Mouse (Mus musculus): Measurements from ENCODE around the gene Ttll12. TPM values are rescaled to one million over a fixed set of nuclear protein-coding genes. Genes with fewer than 3 reads are reported as not detected.
A peak's percentile ranks its signal among the peaks of the same experiment; 100 is the strongest.

Gene Ttll12
- total and polyA plus RNA-seq, 3 experiments: 43.9 to 76.5 TPM; not detected in 1

DNA sequence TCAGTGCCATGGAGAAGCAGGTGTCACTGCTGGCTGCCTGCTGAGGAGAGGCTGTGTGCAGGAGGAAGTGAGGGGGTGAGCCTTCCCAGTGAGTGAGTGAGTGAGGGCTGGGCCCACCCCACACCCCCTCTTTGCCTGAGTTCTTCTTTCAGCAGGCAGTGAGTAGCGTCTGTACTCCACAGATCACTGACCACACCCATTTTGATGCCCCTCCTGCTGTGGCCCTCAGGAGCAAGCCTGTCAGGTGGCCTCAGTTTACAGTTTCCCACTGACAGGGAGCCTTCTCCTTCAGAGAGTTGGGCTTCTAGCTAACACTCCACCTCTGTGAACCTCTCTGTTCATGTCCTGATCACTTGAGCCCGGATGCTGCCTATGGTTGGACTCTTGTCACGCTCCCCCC lies 40.3 kb upstream of the Ttll12 start:
- no peaks in the 10 kb centered on the region for H3K36me3 ChIP-seq (ENCODE audit: control insufficient read depth in 1 of 2, insufficient read depth in 2 of 2, low read length in 2 of 2)
- H3K27me3 ChIP-seq (ENCODE audit: control insufficient read depth in 1 of 2, insufficient read depth in 2 of 2, low read length in 2 of 2): no peaks in the 10 kb centered on the region; a peak in 1 of 4 replicates
- H3K27ac ChIP-seq (ENCODE audit: control insufficient read depth, low read depth, low read length): no peak overlapping the region
- H3K4me3 ChIP-seq (ENCODE audit: control insufficient read depth in 1 of 2, insufficient read depth in 1 of 2, low read depth in 2 of 2, low read length in 2 of 2): no peak overlapping the region
- H3K79me2 ChIP-seq (ENCODE audit: control insufficient read depth, insufficient read depth, low read length, poor library complexity): no peaks in the 10 kb centered on the region
- no peaks in the 10 kb centered on the region for H3K4me1 ChIP-seq (ENCODE audit: control insufficient read depth in 1 of 2, insufficient read depth in 2 of 2, low read length in 2 of 2)
- DNase-seq (ENCODE audit: low read depth, low spot score): no peak
- no peak overlapping the region for H3K9ac ChIP-seq (ENCODE audit: control insufficient read depth, low read depth, low read length, poor library complexity, severe bottlenecking)
- TF ChIP-seq MYC (IDR thresholded peaks at IDR 0.05; ENCODE audit: low read depth, low read length) (no peak), MAZ (IDR thresholded peaks at IDR 0.05; ENCODE audit: low read depth, low read length) (no peak), ZMIZ1 (IDR thresholded peaks at IDR 0.05; ENCODE audit: low read depth, low read length) (no peak), TAL1 (IDR thresholded peaks at IDR 0.05; ENCODE audit: low read length) (no peak), TBP (IDR thresholded peaks at IDR 0.05; ENCODE audit: low read depth, low read length) (no peak), CTCF (IDR thresholded peaks at IDR 0.05 in 2 of 3, conservative IDR thresholded peaks at IDR 0.05 in 1 of 3; ENCODE audit: control insufficient read depth in 1 of 3, insufficient read depth in 1 of 3, low read depth in 2 of 3, low read length in 3 of 3, poor library complexity in 1 of 3, severe bottlenecking in 1 of 3) (no peak), MEF2A (IDR thresholded peaks at IDR 0.05; ENCODE audit: extremely low read depth, insufficient replicate concordance, low read depth, low read length, poor library complexity, severe bottlenecking) (no peak), CHD1 (IDR thresholded peaks at IDR 0.05; ENCODE audit: low read depth, low read length) (no peak), ELF1 (IDR thresholded peaks at IDR 0.05; ENCODE audit: low read depth, low read length) (no peak), NELFE (IDR thresholded peaks at IDR 0.05; ENCODE audit: low read depth, low read length) (no peak), ETS1 (IDR thresholded peaks at IDR 0.05; ENCODE audit: low read depth, low read length) (no peak), NRF1 (IDR thresholded peaks at IDR 0.05; ENCODE audit: insufficient read depth, low read depth, low read length, poor library complexity, severe bottlenecking) (no peak), SIN3A (IDR thresholded peaks at IDR 0.05; ENCODE audit: low read length) (no peak), USF1 (IDR thresholded peaks at IDR 0.05; ENCODE audit: low read depth, low read length) (no peak), UBTF (IDR thresholded peaks at IDR 0.05; ENCODE audit: borderline replicate concordance, insufficient read depth, low read depth, low read length) (no peak), USF2 (IDR thresholded peaks at IDR 0.05; ENCODE audit: borderline replicate concordance in 1 of 2, insufficient read depth in 1 of 2, low read depth in 1 of 2, low read length in 2 of 2) (no peak), SMC3 (IDR thresholded peaks at IDR 0.05; ENCODE audit: low read depth, low read length) (no peak), ZKSCAN1 (IDR thresholded peaks at IDR 0.05; ENCODE audit: low read depth, low read length) (no peak), E2F4 (IDR thresholded peaks at IDR 0.05; ENCODE audit: borderline replicate concordance, low read depth, low read length) (no peak), GATA1 (IDR thresholded peaks at IDR 0.05; ENCODE audit: low read depth, low read length) (no peak)
- no peaks in the 10 kb centered on the region for H3K9me3 ChIP-seq (replicated peaks; ENCODE audit: insufficient read depth, low read length)

DNA sequence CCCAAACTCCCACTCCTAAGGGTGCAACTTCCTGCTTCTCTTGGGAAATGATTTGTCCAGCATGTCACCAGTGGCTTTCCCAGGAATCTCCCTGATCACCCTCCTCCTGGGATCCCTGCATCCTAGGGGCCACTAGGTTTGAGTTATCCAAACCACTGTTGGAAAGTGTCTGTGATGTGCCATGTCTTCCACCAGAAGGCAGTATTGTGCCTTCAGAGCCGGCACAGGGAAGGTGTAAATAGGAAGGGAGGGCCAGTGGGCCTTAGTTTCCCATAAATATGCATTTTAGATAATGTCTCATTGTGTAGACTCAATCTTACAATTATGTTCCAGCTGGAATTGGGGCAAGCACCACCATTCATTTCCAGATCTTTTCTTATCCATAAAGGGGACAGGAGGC lies 39.1 kb upstream of the Ttll12 start:
- DNase-seq (ENCODE audit: low read depth, low spot score): no peak

More for the DNA sequence above, 39.1 kb upstream of the Ttll12 start:
- H3K27me3 ChIP-seq (ENCODE audit: control insufficient read depth in 1 of 2, insufficient read depth in 2 of 2, low read length in 2 of 2): no peaks in the 10 kb centered on the region; a peak in 1 of 4 replicates
- H3K79me2 ChIP-seq (ENCODE audit: control insufficient read depth, insufficient read depth, low read length, poor library complexity): no peaks in the 10 kb centered on the region
- H3K4me1 ChIP-seq (ENCODE audit: control insufficient read depth in 1 of 2, insufficient read depth in 2 of 2, low read length in 2 of 2): no peaks in the 10 kb centered on the region
- no peak overlapping the region for H3K4me3 ChIP-seq (ENCODE audit: control insufficient read depth in 1 of 2, insufficient read depth in 1 of 2, low read depth in 2 of 2, low read length in 2 of 2)
- no peaks in the 10 kb centered on the region for H3K9me3 ChIP-seq (replicated peaks; ENCODE audit: insufficient read depth, low read length)
- H3K27ac ChIP-seq (ENCODE audit: control insufficient read depth, low read depth, low read length): no peak overlapping the region
- no peaks in the 10 kb centered on the region for H3K36me3 ChIP-seq (ENCODE audit: control insufficient read depth in 1 of 2, insufficient read depth in 2 of 2, low read length in 2 of 2)
- TF ChIP-seq NRF1 (IDR thresholded peaks at IDR 0.05; ENCODE audit: insufficient read depth, low read depth, low read length, poor library complexity, severe bottlenecking) (no peak), CTCF (IDR thresholded peaks at IDR 0.05 in 2 of 3, conservative IDR thresholded peaks at IDR 0.05 in 1 of 3; ENCODE audit: control insufficient read depth in 1 of 3, insufficient read depth in 1 of 3, low read depth in 2 of 3, low read length in 3 of 3, poor library complexity in 1 of 3, severe bottlenecking in 1 of 3) (peak in 1 of 3 experiments; percentile 10; a peak in 1 of 6 replicates), EP300 (IDR thresholded peaks at IDR 0.05; ENCODE audit: low read depth in 1 of 2, low read length in 2 of 2) (no peak), USF1 (IDR thresholded peaks at IDR 0.05; ENCODE audit: low read depth, low read length) (no peak), MXI1 (IDR thresholded peaks at IDR 0.05; ENCODE audit: low read depth, low read length) (no peak), CHD2 (IDR thresholded peaks at IDR 0.05; ENCODE audit: low read length) (no peak), POLR2A (IDR thresholded peaks at IDR 0.05; ENCODE audit: control insufficient read depth in 1 of 2, insufficient read depth in 1 of 2, low read depth in 1 of 2, low read length in 2 of 2, poor library complexity in 1 of 2) (no peak)
- no peak overlapping the region for H3K9ac ChIP-seq (ENCODE audit: control insufficient read depth, low read depth, low read length, poor library complexity, severe bottlenecking)
